Mouse (Mus musculus): ENCODE results near the gene Psors1c2. TPM values are rescaled to one million over a fixed set of nuclear protein-coding genes. Genes with fewer than 3 reads are reported as not detected.

The Psors1c2 gene
- polyA plus RNA-seq, 1 experiment, result 0.63 TPM

DNA sequence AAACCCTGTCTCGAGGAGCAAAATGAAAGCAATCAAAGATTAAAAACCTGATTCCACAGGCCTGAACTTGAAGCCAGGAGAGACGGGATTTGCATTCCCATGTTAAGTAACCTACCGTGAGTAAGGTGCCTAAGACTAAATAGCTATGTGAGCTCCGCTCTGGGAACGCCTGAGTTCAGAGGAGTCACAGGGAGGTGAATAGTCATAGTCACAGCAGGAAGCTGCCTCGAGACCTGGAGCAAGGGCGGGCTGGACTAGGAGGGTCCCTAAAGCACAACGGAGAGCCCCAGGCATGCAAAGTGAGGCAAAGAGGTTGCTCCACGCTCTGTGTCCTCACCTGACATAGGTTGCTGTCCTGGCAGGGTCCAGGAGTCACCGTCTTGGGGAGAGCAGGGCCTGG lies 6.5 kb downstream of the Psors1c2 start:
- Histone ChIP-seq H3K4me1 (ENCODE audit: control insufficient read depth, insufficient read depth, low read length) (no peaks in the 10 kb centered on the region), H3K4me3 (ENCODE audit: insufficient read depth, low read length) (no peak overlapping the region), H3K27ac (ENCODE audit: insufficient read depth, low read length) (no peak overlapping the region)
- TF ChIP-seq POLR2A (IDR thresholded peaks at IDR 0.05; ENCODE audit: low read depth, low read length), result no peak
- TF ChIP-seq CTCF (IDR thresholded peaks at IDR 0.05; ENCODE audit: borderline replicate concordance, insufficient read depth, low read length), result no peak

DNA sequence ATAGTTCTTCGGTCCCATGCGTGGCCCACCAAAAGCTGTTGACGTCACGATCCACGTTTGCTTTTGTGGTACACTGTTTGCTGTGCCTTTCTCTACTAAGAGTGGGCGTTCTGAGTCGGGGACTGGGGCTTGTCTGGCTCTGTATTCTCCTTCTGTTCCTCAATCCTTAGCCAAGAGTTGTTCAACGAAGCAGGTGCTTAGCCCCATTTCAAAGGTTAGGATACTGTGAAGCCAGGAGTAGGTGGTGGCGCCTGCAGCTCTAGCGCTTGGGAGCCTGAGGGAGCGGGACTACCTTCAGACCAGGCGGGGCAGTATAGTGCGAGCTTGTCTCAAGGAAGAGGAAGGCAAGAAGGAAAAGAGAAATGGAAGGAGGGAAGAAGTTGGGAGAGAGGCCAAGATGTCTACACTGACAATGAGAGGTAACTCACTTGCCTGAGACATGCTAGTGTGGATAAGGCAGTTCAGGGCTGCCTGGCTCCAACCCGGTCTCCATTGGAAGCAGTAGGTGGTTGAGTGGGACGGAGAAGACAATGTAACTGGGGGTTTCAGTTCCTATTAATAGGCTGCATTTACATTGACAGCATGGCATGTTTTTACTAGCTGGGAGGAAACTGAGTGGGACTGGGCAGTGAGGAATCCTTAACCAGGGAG lies 9.9 kb downstream of the Psors1c2 start:
- TF ChIP-seq POLR2A (IDR thresholded peaks at IDR 0.05; ENCODE audit: low read depth, low read length) (no peak), CTCF (IDR thresholded peaks at IDR 0.05; ENCODE audit: borderline replicate concordance, insufficient read depth, low read length) (no peak)

GRCm38 (mm10) chr17:35543412-35543861 lies 10.4 kb downstream of the Psors1c2 start:
- Histone ChIP-seq H3K4me3 (ENCODE audit: insufficient read depth, low read length) (no peak overlapping the region), H3K4me1 (ENCODE audit: control insufficient read depth, insufficient read depth, low read length) (no peaks in the 10 kb centered on the region), H3K27ac (ENCODE audit: insufficient read depth, low read length) (no peak overlapping the region)
- no peak for TF ChIP-seq POLR2A (IDR thresholded peaks at IDR 0.05; ENCODE audit: low read depth, low read length)
- no peak for TF ChIP-seq CTCF (IDR thresholded peaks at IDR 0.05; ENCODE audit: borderline replicate concordance, insufficient read depth, low read length)

More for the DNA sequence above, 9.9 kb downstream of the Psors1c2 start:
- no peak overlapping the region for H3K27ac ChIP-seq (ENCODE audit: insufficient read depth, low read length)
- H3K4me3 ChIP-seq (ENCODE audit: insufficient read depth, low read length), result no peak overlapping the region
- no peaks in the 10 kb centered on the region for H3K4me1 ChIP-seq (ENCODE audit: control insufficient read depth, insufficient read depth, low read length)

DNA sequence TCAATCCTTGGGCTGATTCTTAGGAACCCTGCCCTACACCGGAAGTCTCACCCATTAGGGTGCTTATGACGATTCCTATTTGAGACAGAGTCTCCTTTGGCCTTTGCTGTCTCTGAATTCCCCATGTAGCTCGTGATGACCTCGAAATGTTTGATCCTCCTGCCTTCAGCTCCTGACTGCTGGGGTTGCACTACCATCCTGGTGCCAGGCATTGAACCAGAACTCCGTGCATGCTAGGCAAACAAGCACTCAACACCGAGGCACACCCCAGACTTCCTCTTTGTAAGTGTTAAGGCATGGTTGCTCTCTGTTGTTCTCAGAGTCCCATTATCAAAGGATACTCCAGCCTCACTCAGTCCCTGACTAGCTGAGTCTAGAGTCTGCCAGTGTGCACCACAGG lies 11.0 kb downstream of the Psors1c2 start:
- H3K27ac ChIP-seq (ENCODE audit: insufficient read depth, low read length), result no peak overlapping the region
- TF ChIP-seq POLR2A (IDR thresholded peaks at IDR 0.05; ENCODE audit: low read depth, low read length), result no peak
- no peak for TF ChIP-seq CTCF (IDR thresholded peaks at IDR 0.05; ENCODE audit: borderline replicate concordance, insufficient read depth, low read length)
- no peaks in the 10 kb centered on the region for H3K4me1 ChIP-seq (ENCODE audit: control insufficient read depth, insufficient read depth, low read length)
- no peak overlapping the region for H3K4me3 ChIP-seq (ENCODE audit: insufficient read depth, low read length)

- 0 out of 2 replicates have a peak, but pooled peaks have one; percentile 9 for TF ChIP-seq CTCF (IDR thresholded peaks at IDR 0.05; ENCODE audit: borderline replicate concordance, insufficient read depth, low read length)
- no peak for TF ChIP-seq POLR2A (IDR thresholded peaks at IDR 0.05; ENCODE audit: low read depth, low read length)
- Histone ChIP-seq H3K4me1 (ENCODE audit: control insufficient read depth, insufficient read depth, low read length) (no peaks in the 10 kb centered on the region; the same call in 1 of the 2 replicates), H3K4me3 (ENCODE audit: insufficient read depth, low read length) (no peak overlapping the region), H3K27ac (ENCODE audit: insufficient read depth, low read length) (no peak overlapping the region)
These were observed 11.7 kb downstream of the Psors1c2 start for GRCm38 (mm10) chr17:35544680-35545079.

GRCm38 (mm10) chr17:35547465-35547864 lies 14.5 kb downstream of the Psors1c2 start:
- no peak for TF ChIP-seq CTCF (IDR thresholded peaks at IDR 0.05; ENCODE audit: borderline replicate concordance, insufficient read depth, low read length)
- no peak for TF ChIP-seq POLR2A (IDR thresholded peaks at IDR 0.05; ENCODE audit: low read depth, low read length)
- Histone ChIP-seq H3K4me1 (ENCODE audit: control insufficient read depth, insufficient read depth, low read length) (peaks cover 4% of the 10 kb centered on the region), H3K4me3 (ENCODE audit: insufficient read depth, low read length) (no peak overlapping the region), H3K27ac (ENCODE audit: insufficient read depth, low read length) (no peak overlapping the region)

GRCm38 (mm10) chr17:35548636-35549035 lies 15.6 kb downstream of the Psors1c2 start:
- peaks cover 4% of the 10 kb centered on the region for H3K4me1 ChIP-seq (ENCODE audit: control insufficient read depth, insufficient read depth, low read length)
- TF ChIP-seq POLR2A (IDR thresholded peaks at IDR 0.05; ENCODE audit: low read depth, low read length), result no peak
- TF ChIP-seq CTCF (IDR thresholded peaks at IDR 0.05; ENCODE audit: borderline replicate concordance, insufficient read depth, low read length), result no peak
- H3K4me3 ChIP-seq (ENCODE audit: insufficient read depth, low read length), result no peak overlapping the region
- H3K27ac ChIP-seq (ENCODE audit: insufficient read depth, low read length), result 0 out of 2 replicates have a peak overlapping the region, but pooled peaks have one; percentile 1

DNA sequence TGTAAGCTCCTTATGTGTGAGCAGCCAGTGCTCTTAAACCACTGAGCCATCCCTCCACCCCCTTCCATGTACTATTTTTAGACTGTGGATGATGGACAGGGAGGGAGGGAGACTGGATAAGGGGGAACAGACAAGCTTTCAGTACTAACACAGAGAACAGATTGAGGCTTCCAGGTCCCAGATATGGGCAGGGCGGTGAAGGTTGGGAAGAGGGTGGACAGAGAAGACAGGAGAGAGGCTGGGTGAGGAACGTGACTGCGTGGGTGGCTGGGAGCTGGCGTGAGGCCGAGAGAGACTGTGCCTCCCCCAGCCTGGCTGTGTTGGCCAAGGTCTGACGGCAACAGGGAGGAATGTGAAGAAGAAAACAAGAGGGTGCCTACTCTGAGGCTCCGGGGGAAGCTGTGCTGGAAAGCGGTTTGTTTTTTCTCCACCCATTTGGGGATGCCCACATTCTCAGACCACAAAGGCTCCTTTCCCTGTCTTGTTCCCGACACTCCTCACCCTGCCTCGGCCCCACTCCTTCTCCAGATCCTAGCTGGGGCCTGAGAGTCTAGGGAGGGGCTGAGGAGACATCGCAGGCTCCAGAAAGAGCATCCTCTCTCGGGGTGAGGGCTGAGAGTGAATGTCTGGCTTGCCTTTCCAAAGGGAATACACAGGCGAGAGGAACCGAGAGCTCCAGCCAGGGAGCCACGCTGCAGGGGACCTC lies 16.6 kb downstream of the Psors1c2 start:
- Histone ChIP-seq H3K4me3 (ENCODE audit: insufficient read depth, low read length) (no peak overlapping the region), H3K27ac (ENCODE audit: insufficient read depth, low read length) (peak overlapping the region; percentile 60), H3K4me1 (ENCODE audit: control insufficient read depth, insufficient read depth, low read length) (peaks cover 4% of the 10 kb centered on the region)
- TF ChIP-seq POLR2A (IDR thresholded peaks at IDR 0.05; ENCODE audit: low read depth, low read length), result peak; percentile 34; the same call in 1 of the 2 replicates
- no peak for TF ChIP-seq CTCF (IDR thresholded peaks at IDR 0.05; ENCODE audit: borderline replicate concordance, insufficient read depth, low read length)

DNA sequence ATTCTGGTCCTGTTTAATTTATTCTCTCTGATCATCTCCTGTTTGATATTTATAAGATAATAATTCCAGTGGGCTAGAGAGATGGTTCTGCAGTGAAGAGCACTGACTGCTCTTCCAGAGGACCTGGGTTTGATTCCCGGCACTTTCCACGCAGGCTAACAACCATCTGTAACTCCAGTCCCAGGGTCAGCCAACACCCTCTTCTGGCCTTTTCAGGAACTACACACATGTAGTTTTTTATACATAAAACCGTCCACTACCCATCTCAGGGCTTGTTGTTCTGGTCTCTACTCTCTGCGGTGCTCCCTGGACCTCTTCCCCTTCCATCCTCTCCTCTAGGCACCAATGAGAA lies 17.1 kb downstream of the Psors1c2 start:
- Histone ChIP-seq H3K4me3 (ENCODE audit: insufficient read depth, low read length) (no peak overlapping the region), H3K4me1 (ENCODE audit: control insufficient read depth, insufficient read depth, low read length) (peaks cover 4% of the 10 kb centered on the region), H3K27ac (ENCODE audit: insufficient read depth, low read length) (peak overlapping the region; percentile 60)
- TF ChIP-seq CTCF (IDR thresholded peaks at IDR 0.05; ENCODE audit: borderline replicate concordance, insufficient read depth, low read length) (no peak), POLR2A (IDR thresholded peaks at IDR 0.05; ENCODE audit: low read depth, low read length) (no peak)

DNA sequence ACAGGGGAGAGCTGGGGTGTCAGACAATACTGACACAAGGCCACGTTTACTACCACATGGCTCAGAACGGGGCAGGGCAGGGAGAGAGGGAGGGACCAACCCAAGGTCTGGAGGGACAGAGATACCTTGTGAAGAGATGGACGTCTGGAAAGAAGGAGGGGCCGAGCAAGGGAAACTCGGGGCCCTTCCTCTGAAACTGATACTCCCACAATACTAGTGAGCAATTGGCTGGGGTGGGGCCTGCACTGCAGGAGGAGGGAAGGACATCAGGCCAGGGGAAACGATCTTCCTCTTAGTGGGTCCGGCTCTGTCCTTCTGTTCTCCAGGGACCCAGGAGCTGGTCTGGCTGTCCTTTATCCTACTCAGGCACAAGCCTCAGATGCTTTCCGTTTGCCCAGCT lies 17.9 kb downstream of the Psors1c2 start:
- Histone ChIP-seq H3K27ac (ENCODE audit: insufficient read depth, low read length) (no peak overlapping the region), H3K4me1 (ENCODE audit: control insufficient read depth, insufficient read depth, low read length) (peaks cover 4% of the 10 kb centered on the region), H3K4me3 (ENCODE audit: insufficient read depth, low read length) (no peak overlapping the region)
- TF ChIP-seq CTCF (IDR thresholded peaks at IDR 0.05; ENCODE audit: borderline replicate concordance, insufficient read depth, low read length), result no peak
